Mouse (Mus musculus): ENCODE data around the gene Tjp2. TPM values are rescaled to one million over a fixed set of nuclear protein-coding genes. Genes with fewer than 3 reads are reported as not detected.

Tjp2 gene
- polyA plus RNA-seq, 1 experiment: 8.9 TPM

- Histone ChIP-seq H3K27me3 (replicated peaks) (no peaks in the 10 kb centered on the region), H3K9me3 (peaks cover 8% of the 10 kb centered on the region; the same call in 1 of the 2 replicates), H3K4me1 (peaks cover 38% of the 10 kb centered on the region), H3K36me3 (replicated peaks; ENCODE audit: low read length) (peaks cover 10% of the 10 kb centered on the region), H3K4me3 (replicated peaks) (no peak overlapping the region)
- TF ChIP-seq GATA1 (IDR thresholded peaks at IDR 0.05; ENCODE audit: borderline replicate concordance, low read length) (no peak), FLI1 (IDR thresholded peaks at IDR 0.05; ENCODE audit: low read length) (no peak)
Measured at GRCm38 (mm10) chr19:24142621-24143061, 82.2 kb downstream of the Tjp2 start.

GRCm38 (mm10) chr19:24140298-24140697, 84.5 kb downstream of the Tjp2 start:
- peaks cover 43% of the 10 kb centered on the region for H3K4me1 ChIP-seq
- H3K27me3 ChIP-seq (replicated peaks): no peaks in the 10 kb centered on the region
- no peak overlapping the region for H3K4me3 ChIP-seq (replicated peaks)
- peaks cover 18% of the 10 kb centered on the region for H3K36me3 ChIP-seq (replicated peaks; ENCODE audit: low read length)
- no peak for TF ChIP-seq GATA1 (IDR thresholded peaks at IDR 0.05; ENCODE audit: borderline replicate concordance, low read length)
- no peak for TF ChIP-seq FLI1 (IDR thresholded peaks at IDR 0.05; ENCODE audit: low read length)
- H3K9me3 ChIP-seq: no peaks in the 10 kb centered on the region

GRCm38 (mm10) chr19:24137392-24137791, 87.4 kb downstream of the Tjp2 start:
- H3K4me3 ChIP-seq (replicated peaks): no peak overlapping the region
- H3K36me3 ChIP-seq (replicated peaks; ENCODE audit: low read length): peaks cover 21% of the 10 kb centered on the region
- peaks cover 41% of the 10 kb centered on the region for H3K4me1 ChIP-seq
- no peaks in the 10 kb centered on the region for H3K27me3 ChIP-seq (replicated peaks)
- TF ChIP-seq FLI1 (IDR thresholded peaks at IDR 0.05; ENCODE audit: low read length) (no peak), GATA1 (IDR thresholded peaks at IDR 0.05; ENCODE audit: borderline replicate concordance, low read length) (no peak)
- H3K9me3 ChIP-seq: no peaks in the 10 kb centered on the region

- Histone ChIP-seq H3K36me3 (replicated peaks; ENCODE audit: low read length) (peaks cover 45% of the 10 kb centered on the region), H3K4me3 (replicated peaks) (peak overlapping the region; percentile 69), H3K27me3 (replicated peaks) (no peaks in the 10 kb centered on the region), H3K4me1 (peaks cover 27% of the 10 kb centered on the region), H3K9me3 (peaks cover 8% of the 10 kb centered on the region)
- TF ChIP-seq GATA1 (IDR thresholded peaks at IDR 0.05; ENCODE audit: borderline replicate concordance, low read length): no peak
- no peak for TF ChIP-seq FLI1 (IDR thresholded peaks at IDR 0.05; ENCODE audit: low read length)
Measured at GRCm38 (mm10) chr19:24134991-24135390, 89.8 kb downstream of the Tjp2 start.

GRCm38 (mm10) chr19:24134144-24134911, 90.5 kb downstream of the Tjp2 start:
- peaks cover 52% of the 10 kb centered on the region for H3K36me3 ChIP-seq (replicated peaks; ENCODE audit: low read length)
- TF ChIP-seq FLI1 (IDR thresholded peaks at IDR 0.05; ENCODE audit: low read length) (no peak), GATA1 (IDR thresholded peaks at IDR 0.05; ENCODE audit: borderline replicate concordance, low read length) (no peak)
- peaks cover 8% of the 10 kb centered on the region for H3K9me3 ChIP-seq
- H3K4me3 ChIP-seq (replicated peaks): peak overlapping the region; percentile 72
- peaks cover 27% of the 10 kb centered on the region for H3K4me1 ChIP-seq
- no peaks in the 10 kb centered on the region for H3K27me3 ChIP-seq (replicated peaks)

- no peaks in the 10 kb centered on the region for H3K27me3 ChIP-seq (replicated peaks)
- H3K9me3 ChIP-seq: 0 out of 2 replicates have a peak, but pooled peaks cover 4% of the 10 kb centered on the region
- H3K4me3 ChIP-seq (replicated peaks): no peak overlapping the region
- H3K36me3 ChIP-seq (replicated peaks; ENCODE audit: low read length): peaks cover 71% of the 10 kb centered on the region
- TF ChIP-seq FLI1 (IDR thresholded peaks at IDR 0.05; ENCODE audit: low read length): no peak
- TF ChIP-seq GATA1 (IDR thresholded peaks at IDR 0.05; ENCODE audit: borderline replicate concordance, low read length): no peak
- peaks cover 4% of the 10 kb centered on the region; the same call in 1 of the 2 replicates for H3K4me1 ChIP-seq
Measured at GRCm38 (mm10) chr19:24123534-24124290, 101.1 kb downstream of the Tjp2 start.

GRCm38 (mm10) chr19:24123087-24123486, 101.7 kb downstream of the Tjp2 start:
- Histone ChIP-seq H3K27me3 (replicated peaks) (no peaks in the 10 kb centered on the region), H3K4me3 (replicated peaks) (no peak overlapping the region), H3K9me3 (no peaks in the 10 kb centered on the region), H3K4me1 (peaks cover 4% of the 10 kb centered on the region; the same call in 1 of the 2 replicates), H3K36me3 (replicated peaks; ENCODE audit: low read length) (peaks cover 67% of the 10 kb centered on the region)
- TF ChIP-seq GATA1 (IDR thresholded peaks at IDR 0.05; ENCODE audit: borderline replicate concordance, low read length) (no peak), FLI1 (IDR thresholded peaks at IDR 0.05; ENCODE audit: low read length) (no peak)

- Histone ChIP-seq H3K4me3 (replicated peaks) (no peak overlapping the region), H3K9me3 (no peaks in the 10 kb centered on the region), H3K4me1 (peaks cover 4% of the 10 kb centered on the region; the same call in 1 of the 2 replicates), H3K36me3 (replicated peaks; ENCODE audit: low read length) (peaks cover 63% of the 10 kb centered on the region), H3K27me3 (replicated peaks) (no peaks in the 10 kb centered on the region)
- TF ChIP-seq GATA1 (IDR thresholded peaks at IDR 0.05; ENCODE audit: borderline replicate concordance, low read length) (no peak), FLI1 (IDR thresholded peaks at IDR 0.05; ENCODE audit: low read length) (no peak)
Measured at GRCm38 (mm10) chr19:24122647-24123046, 102.2 kb downstream of the Tjp2 start.

- Histone ChIP-seq H3K27me3 (replicated peaks) (no peaks in the 10 kb centered on the region), H3K4me3 (replicated peaks) (no peak overlapping the region), H3K4me1 (peaks cover 4% of the 10 kb centered on the region; the same call in 1 of the 2 replicates), H3K36me3 (replicated peaks; ENCODE audit: low read length) (peaks cover 66% of the 10 kb centered on the region), H3K9me3 (no peaks in the 10 kb centered on the region)
- TF ChIP-seq GATA1 (IDR thresholded peaks at IDR 0.05; ENCODE audit: borderline replicate concordance, low read length) (no peak), FLI1 (IDR thresholded peaks at IDR 0.05; ENCODE audit: low read length) (no peak)
Measured at GRCm38 (mm10) chr19:24120811-24121210, 104.0 kb downstream of the Tjp2 start.
